Mouse (Mus musculus) layer of hippocampus, adult 8-10 months (tissue): ENCODE measurements around the gene Themis2. TPM values are rescaled to one million over a fixed set of nuclear protein-coding genes. Genes with fewer than 3 reads are reported as not detected.

Source experiments
- DNase-seq, 2 experiments: peaks; one replicate each; pipeline ENCODE4 v3.0.0; 2022; ENCODE audit warnings: low spot score in 2 of 2
- total RNA-seq, 4 experiments: library from RNA; stranded (reverse); gene quantifications; 2 replicates each; pipeline ENCODE4 v1.2.4; 2022

Gene Themis2
- 1 to 10 TPM in 2 of 4 experiments, under 1 TPM in 2; 0.62 to 3.9 (median 1.6) TPM for total RNA-seq

- peak in 1 of 2 experiments; percentile 21 for DNase-seq
Observed at GRCm38 (mm10) chr4:132796196-132796886, at the start of gene Themis2. Themis2 (minus strand) TSS chr4:132796387.

- no peak for DNase-seq
Observed at GRCm38 (mm10) chr4:132843705-132844071, 47.5 kb upstream of the Themis2 start.

GRCm38 (mm10) chr4:132842970-132843704, 47.0 kb upstream of the Themis2 start, which contains the start of gene Ppp1r8:
Ppp1r8 (minus strand) TSS chr4:132843169.
- peak; percentile 86 to 87 for DNase-seq

GRCm38 (mm10) chr4:132842281-132842906, 46.2 kb upstream of the Themis2 start:
- DNase-seq: peak; percentile 12 to 39

- DNase-seq: no peak
Observed at GRCm38 (mm10) chr4:132841493-132841892, 45.3 kb upstream of the Themis2 start.

GRCm38 (mm10) chr4:132823614-132824366, 27.6 kb upstream of the Themis2 start:
- peak; percentile 17 to 57 for DNase-seq

GRCm38 (mm10) chr4:132818442-132818841, 22.3 kb upstream of the Themis2 start:
- DNase-seq: no peak

- DNase-seq: no peak
Observed at GRCm38 (mm10) chr4:132816855-132817254, 20.7 kb upstream of the Themis2 start.

GRCm38 (mm10) chr4:132816404-132816803, 20.2 kb upstream of the Themis2 start:
- DNase-seq: no peak

- DNase-seq: peak; percentile 17 to 44
Observed at GRCm38 (mm10) chr4:132809621-132810020, 13.4 kb upstream of the Themis2 start.

GRCm38 (mm10) chr4:132807771-132808641, 11.8 kb upstream of the Themis2 start:
- DNase-seq: no peak

GRCm38 (mm10) chr4:132806620-132807191, 10.5 kb upstream of the Themis2 start:
- DNase-seq: no peak

- DNase-seq: no peak
Observed at GRCm38 (mm10) chr4:132805599-132806197, 9.5 kb upstream of the Themis2 start.

- DNase-seq: no peak
Observed at GRCm38 (mm10) chr4:132805146-132805545, 9.0 kb upstream of the Themis2 start.

- no peak for DNase-seq
Observed at GRCm38 (mm10) chr4:132804331-132804730, 8.1 kb upstream of the Themis2 start.

- no peak for DNase-seq
Observed at GRCm38 (mm10) chr4:132803876-132804275, 7.7 kb upstream of the Themis2 start.

- no peak for DNase-seq
Observed at GRCm38 (mm10) chr4:132803212-132803611, 7.0 kb upstream of the Themis2 start.

GRCm38 (mm10) chr4:132802171-132802637, 6.0 kb upstream of the Themis2 start:
- DNase-seq: no peak
